Mouse (Mus musculus) heart, embryonic 11.5 days (tissue): ENCODE measurements around the gene Hist1h2bb. TPM values are rescaled to one million over a fixed set of nuclear protein-coding genes. Genes with fewer than 3 reads are reported as not detected.

Source experiments
- ATAC-seq: fragments of 200-750 bp; cut with Nextera tagmentation; replicated peaks from 2 replicates; pipeline ENCODE4 v1.8.0; 2017; ENCODE audit warnings: moderate library complexity; ENCODE audit not compliant: insufficient number of reproducible peaks, low FRiP score, low TSS enrichment
- H3K27ac ChIP-seq: fragments of 300-500 bp; sonication (generic); 2 replicates; pipeline ENCODE4 v1.5.1; 2014; ENCODE audit warnings: mild to moderate bottlenecking, low read depth, low read length
- H3K27me3 ChIP-seq: fragments of 300-500 bp; sonication (generic); 2 replicates; pipeline ENCODE4 v1.6.1; 2014; ENCODE audit warnings: mild to moderate bottlenecking, low read length, mixed read lengths; ENCODE audit not compliant: control insufficient read depth, insufficient read depth
- H3K36me3 ChIP-seq: fragments of 300-500 bp; sonication (generic); 2 replicates; pipeline ENCODE4 v1.6.1; 2014; ENCODE audit warnings: mild to moderate bottlenecking, low read length, moderate library complexity, mixed read lengths; ENCODE audit not compliant: control insufficient read depth, insufficient read depth
- H3K4me1 ChIP-seq: fragments of 300-500 bp; sonication (generic); 2 replicates; pipeline ENCODE4 v1.6.1; 2014; ENCODE audit warnings: low read length; ENCODE audit not compliant: control insufficient read depth, insufficient read depth
- H3K4me2 ChIP-seq: fragments of 300-500 bp; sonication (generic); 2 replicates; pipeline ENCODE4 v1.6.1; 2014; ENCODE audit warnings: mild to moderate bottlenecking, moderate library complexity
- H3K4me3 ChIP-seq: fragments of 300-500 bp; sonication (generic); 2 replicates; pipeline ENCODE4 v1.5.1; 2014; ENCODE audit warnings: low read depth, low read length
- H3K9ac ChIP-seq: fragments of 300-500 bp; sonication (generic); 2 replicates; pipeline ENCODE4 v1.6.1; 2014; ENCODE audit warnings: mild to moderate bottlenecking, low read depth, low read length, moderate library complexity
- H3K9me3 ChIP-seq: fragments of 300-500 bp; sonication (generic); replicated peaks from 2 replicates; pipeline ENCODE4 v1.6.1; 2016; ENCODE audit warnings: low read length; ENCODE audit not compliant: control insufficient read depth
- WGBS: fragments of 180-500 bp; shearing (Covaris S2); extraction: QIAGEN DNeasy Blood & Tissue Kit; methylation state at CpG from one replicate; pipeline ENCODE4 v1.1.7; 2014; ENCODE audit not compliant: insufficient replicate concordance; 5-methylcytosine and 5-hydroxymethylcytosine counted together
- polyA plus RNA-seq: library from polyadenylated mRNA; unstranded; fragments of >200 nt; fragmentation: Nextera tagmentation; extraction: Ambion mirVana; gene quantifications from 2 replicates; pipeline ENCODE4 v1.2.1, GENCODE M21; 2014

Hist1h2bb gene
- polyA plus RNA-seq, 1 experiment from 2014 or later: 2.7 TPM

GRCm38 (mm10) chr13:23737091-23737490 lies 9.4 kb upstream of the Hist1h2bb start:
- no peak overlapping the region for H3K27ac ChIP-seq
- WGBS: 83% methylated on average over 5 of the region's 5 CpGs

DNA sequence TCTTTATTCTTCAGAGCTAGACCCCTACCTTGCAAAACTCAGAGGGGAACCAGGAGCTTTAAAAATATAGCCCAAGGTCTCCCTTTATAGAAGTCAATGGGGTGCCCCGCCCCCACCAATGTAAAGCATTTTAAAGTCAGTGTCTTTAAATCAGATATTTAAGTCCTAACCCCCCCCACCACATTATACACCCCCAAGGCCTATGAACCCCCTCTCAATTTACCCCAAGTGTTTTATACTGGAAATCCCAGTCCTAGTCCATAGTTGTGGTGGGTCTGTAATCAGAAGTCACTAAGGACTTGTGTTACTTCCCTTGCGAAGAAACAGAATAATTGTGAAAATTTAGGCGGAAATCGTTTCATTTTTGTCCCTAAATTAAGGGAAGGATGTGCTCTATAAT lies 8.5 kb upstream of the Hist1h2bb start:
- Histone ChIP-seq H3K4me2 (peak overlapping the region; percentile 95), H3K27me3 (no peaks in the 10 kb centered on the region), H3K36me3 (no peaks in the 10 kb centered on the region), H3K4me1 (peaks cover 4% of the 10 kb centered on the region; the same call in 1 of the 2 replicates), H3K4me3 (peak overlapping the region; percentile 69), H3K9me3 (no peaks in the 10 kb centered on the region), H3K27ac (peak overlapping the region; percentile 100), H3K9ac (peak overlapping the region; percentile 96)
- 22% methylated on average over 4 of the region's 4 CpGs for WGBS
- ATAC-seq: no peak

More at GRCm38 (mm10) chr13:23737091-23737490, 9.4 kb upstream of the Hist1h2bb start:
- Histone ChIP-seq H3K4me2 (no peak overlapping the region), H3K4me3 (no peak overlapping the region), H3K36me3 (no peaks in the 10 kb centered on the region), H3K9me3 (no peaks in the 10 kb centered on the region), H3K9ac (no peak overlapping the region), H3K27me3 (no peaks in the 10 kb centered on the region), H3K4me1 (peaks cover 4% of the 10 kb centered on the region; the same call in 1 of the 2 replicates)
- ATAC-seq: no peak

GRCm38 (mm10) chr13:23738677-23739068 lies 7.9 kb upstream of the Hist1h2bb start, which contains the start of gene Hist1h1c:
Gene Hist1h1c (plus strand): TSS chr13:23738808.
- H3K27ac ChIP-seq: peak within 1 kb of the TSS; percentile 100

DNA sequence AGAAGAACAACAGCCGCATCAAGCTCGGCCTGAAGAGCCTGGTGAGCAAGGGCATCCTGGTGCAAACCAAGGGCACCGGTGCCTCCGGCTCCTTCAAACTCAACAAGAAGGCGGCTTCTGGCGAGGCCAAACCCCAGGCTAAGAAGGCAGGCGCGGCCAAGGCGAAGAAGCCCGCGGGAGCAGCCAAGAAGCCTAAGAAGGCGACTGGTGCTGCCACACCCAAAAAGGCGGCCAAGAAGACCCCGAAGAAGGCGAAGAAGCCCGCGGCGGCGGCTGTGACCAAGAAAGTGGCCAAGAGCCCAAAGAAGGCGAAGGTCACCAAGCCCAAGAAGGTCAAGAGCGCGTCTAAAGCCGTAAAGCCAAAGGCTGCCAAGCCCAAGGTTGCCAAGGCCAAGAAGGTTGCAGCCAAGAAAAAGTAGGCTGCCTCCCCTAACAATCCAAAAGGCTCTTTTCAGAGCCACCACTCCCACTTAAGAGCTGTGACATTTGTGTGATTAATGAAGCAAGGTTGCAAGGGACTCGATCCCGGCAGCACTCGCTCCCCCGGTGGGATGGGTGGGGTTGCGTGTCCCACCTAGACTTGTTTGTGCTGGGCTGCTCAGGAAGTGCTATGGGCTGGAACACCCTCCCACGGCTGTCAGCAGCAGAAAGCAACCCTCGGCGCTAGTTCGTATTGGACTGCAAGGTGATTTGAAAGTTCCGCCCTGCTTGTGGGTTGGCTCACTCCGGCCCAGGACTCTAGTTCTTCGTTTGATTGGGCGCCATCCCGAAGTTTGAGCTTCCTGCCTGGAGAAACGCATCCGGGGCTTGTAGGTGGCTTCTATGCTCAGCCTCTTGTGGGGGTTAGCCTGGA lies 7.2 kb upstream of the Hist1h2bb start:
- peak overlapping the region; percentile 69 for H3K4me3 ChIP-seq
- H3K27ac ChIP-seq: peak overlapping the region; percentile 100
- H3K9me3 ChIP-seq: no peaks in the 10 kb centered on the region
- H3K27me3 ChIP-seq: no peaks in the 10 kb centered on the region
- H3K36me3 ChIP-seq: no peaks in the 10 kb centered on the region
- WGBS: under 1% methylated on average over 39 of the region's 39 CpGs
- peak overlapping the region; percentile 95 for H3K4me2 ChIP-seq
- ATAC-seq: peak; percentile 82
- H3K9ac ChIP-seq: peak overlapping the region; percentile 96
- H3K4me1 ChIP-seq: peaks cover 4% of the 10 kb centered on the region; the same call in 1 of the 2 replicates

More at GRCm38 (mm10) chr13:23738677-23739068, 7.9 kb upstream of the Hist1h2bb start, which contains the start of gene Hist1h1c:
- H3K4me3 ChIP-seq: peak within 1 kb of the TSS; percentile 69
- peaks cover 4% of the 10 kb centered on the region; the same call in 1 of the 2 replicates for H3K4me1 ChIP-seq
- WGBS: 0% methylated on average over 34 of the region's 38 CpGs
- peak within 1 kb of the TSS; percentile 96 for H3K9ac ChIP-seq
- no peaks in the 10 kb centered on the region for H3K9me3 ChIP-seq
- no peaks in the 10 kb centered on the region for H3K27me3 ChIP-seq
- ATAC-seq: peak; percentile 93
- H3K4me2 ChIP-seq: peak within 1 kb of the TSS; percentile 95
- H3K36me3 ChIP-seq: no peaks in the 10 kb centered on the region

GRCm38 (mm10) chr13:23739922-23740252 lies 6.6 kb upstream of the Hist1h2bb start:
- H3K9ac ChIP-seq: peak overlapping the region; percentile 96
- no peaks in the 10 kb centered on the region for H3K36me3 ChIP-seq
- peak overlapping the region; percentile 100 for H3K27ac ChIP-seq
- H3K4me2 ChIP-seq: peak overlapping the region; percentile 95
- H3K4me3 ChIP-seq: peak overlapping the region; percentile 69
- no peak for ATAC-seq
- 1% methylated on average over 14 of the region's 14 CpGs for WGBS
- H3K27me3 ChIP-seq: no peaks in the 10 kb centered on the region
- H3K9me3 ChIP-seq: no peaks in the 10 kb centered on the region
- peaks cover 4% of the 10 kb centered on the region; the same call in 1 of the 2 replicates for H3K4me1 ChIP-seq

DNA sequence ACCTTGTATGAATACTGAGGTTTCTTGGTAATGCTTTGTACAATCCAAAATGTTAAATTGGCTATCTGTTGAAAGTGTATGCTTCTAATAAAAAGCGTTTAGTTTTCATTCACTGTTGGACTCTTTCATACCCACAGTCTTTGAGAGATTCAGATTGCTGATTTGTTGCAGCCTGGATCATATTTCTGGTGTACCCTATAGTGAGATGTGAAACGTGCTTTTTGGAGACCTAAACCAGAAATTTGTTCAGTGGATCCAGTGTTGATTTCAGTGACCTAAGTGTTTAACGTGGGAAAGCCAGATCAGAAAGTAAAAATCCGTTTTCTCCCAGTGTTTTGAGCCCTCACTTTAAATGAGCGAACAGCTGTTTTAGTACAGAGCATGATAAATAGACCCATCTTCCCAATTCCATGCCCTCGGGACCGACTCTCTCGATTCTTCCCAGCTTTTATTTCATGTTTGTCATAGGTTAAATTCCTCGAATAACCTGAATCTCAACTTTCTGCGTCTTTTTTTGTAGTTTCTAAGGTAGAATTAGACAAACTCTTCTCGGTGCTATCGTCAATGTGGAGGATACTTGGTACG lies 6.2 kb upstream of the Hist1h2bb start:
- no peak for ATAC-seq
- WGBS: 29% methylated on average over 13 of the region's 13 CpGs
- H3K9ac ChIP-seq: peak overlapping the region; percentile 96

GRCm38 (mm10) chr13:23740910-23741309 lies 5.6 kb upstream of the Hist1h2bb start:
- WGBS: 53% methylated on average over 5 of the region's 5 CpGs
- peaks cover 4% of the 10 kb centered on the region; the same call in 1 of the 2 replicates for H3K4me1 ChIP-seq
- H3K36me3 ChIP-seq: no peaks in the 10 kb centered on the region
- H3K4me2 ChIP-seq: peak overlapping the region; percentile 95
- 0 out of 2 replicates have a peak overlapping the region, but pooled peaks have one; percentile 69 for H3K4me3 ChIP-seq
- H3K27ac ChIP-seq: peak overlapping the region; percentile 100
- no peak for ATAC-seq
- peak overlapping the region; percentile 96; the same call in 1 of the 2 replicates for H3K9ac ChIP-seq
- no peaks in the 10 kb centered on the region for H3K27me3 ChIP-seq
- no peaks in the 10 kb centered on the region for H3K9me3 ChIP-seq

More for the DNA sequence above, 6.2 kb upstream of the Hist1h2bb start:
- Histone ChIP-seq H3K4me1 (peaks cover 4% of the 10 kb centered on the region; the same call in 1 of the 2 replicates), H3K4me2 (peak overlapping the region; percentile 95), H3K4me3 (peak overlapping the region; percentile 69), H3K27ac (peak overlapping the region; percentile 100), H3K9me3 (no peaks in the 10 kb centered on the region), H3K27me3 (no peaks in the 10 kb centered on the region), H3K36me3 (no peaks in the 10 kb centered on the region)

DNA sequence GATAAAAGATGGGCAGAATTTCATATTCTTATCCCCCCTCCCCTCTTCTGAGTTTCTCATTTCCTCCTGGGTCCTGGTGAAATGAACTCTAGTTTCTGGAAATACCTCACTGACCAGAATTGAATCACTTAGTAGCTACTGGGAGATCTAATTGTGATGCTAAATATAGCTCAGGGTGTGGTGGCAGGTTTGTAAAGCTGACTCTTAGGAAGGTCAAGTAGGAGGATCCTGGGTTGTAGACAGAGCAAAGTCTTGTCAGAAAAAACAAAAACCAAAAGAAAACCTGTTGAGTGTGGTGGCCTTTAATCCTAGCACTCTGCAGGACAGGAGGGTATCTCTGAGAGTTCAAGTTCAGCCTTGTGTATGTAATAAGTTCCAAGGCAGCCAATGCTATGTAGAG lies 4.5 kb upstream of the Hist1h2bb start:
- no peaks in the 10 kb centered on the region for H3K9me3 ChIP-seq
- no peak overlapping the region; the same call in 1 of the 2 replicates for H3K27ac ChIP-seq
- H3K4me2 ChIP-seq: 0 out of 2 replicates have a peak overlapping the region, but pooled peaks have one; percentile 14
- H3K4me1 ChIP-seq: peaks cover 4% of the 10 kb centered on the region; the same call in 1 of the 2 replicates
- no peak overlapping the region for H3K4me3 ChIP-seq
- 0 out of 2 replicates have a peak overlapping the region, but pooled peaks have one; percentile 18 for H3K9ac ChIP-seq
- no peaks in the 10 kb centered on the region for H3K27me3 ChIP-seq
- H3K36me3 ChIP-seq: no peaks in the 10 kb centered on the region
- ATAC-seq: no peak
